Mouse (Mus musculus): ENCODE data around the gene H13. TPM values are rescaled to one million over a fixed set of nuclear protein-coding genes. Genes with fewer than 3 reads are reported as not detected.

H13 gene
- polyA plus RNA-seq (2015; fragmentation: Nextera tagmentation; extraction: Ambion mirVana), result 171 and 181 TPM in 2 replicates

DNA sequence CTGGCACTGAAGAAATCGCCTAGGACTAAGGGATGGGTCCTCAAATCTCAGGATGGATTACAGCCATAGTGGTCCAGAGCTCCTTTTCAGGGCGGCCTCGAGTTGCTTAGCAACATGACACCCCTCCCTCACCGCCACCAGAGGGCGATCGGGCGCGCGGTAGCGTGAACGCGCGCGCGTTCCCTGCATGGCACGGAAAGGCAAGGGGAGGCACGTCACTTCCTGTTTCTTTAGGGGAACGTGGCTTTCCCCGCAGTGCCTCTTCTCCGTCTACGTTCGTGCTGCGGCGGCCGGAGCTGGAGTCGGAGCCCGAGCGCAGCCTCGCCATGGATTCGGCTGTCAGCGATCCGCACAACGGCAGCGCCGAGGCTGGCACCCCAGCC lies at the start of gene H13:
Gene H13, plus strand, starts transcription at position 206 of the 383 bp plus-strand sequence.
- Histone ChIP-seq H3K4me1 (replicated peaks) (peaks cover 36% of the 10 kb centered on the region), H3K4me3 (replicated peaks) (peak within 1 kb of the TSS; percentile 100), H3K9me3 (no peaks in the 10 kb centered on the region), H3K4me2 (replicated peaks) (peak within 1 kb of the TSS; percentile 93), H3K36me3 (peaks cover 18% of the 10 kb centered on the region), H3K27me3 (no peaks in the 10 kb centered on the region), H3K27ac (peak within 1 kb of the TSS; percentile 98), H3K9ac (replicated peaks) (peak within 1 kb of the TSS; percentile 100)
- peak; percentile 88 for ATAC-seq
- under 1% methylated on average over 35 of the region's 35 CpGs for WGBS

DNA sequence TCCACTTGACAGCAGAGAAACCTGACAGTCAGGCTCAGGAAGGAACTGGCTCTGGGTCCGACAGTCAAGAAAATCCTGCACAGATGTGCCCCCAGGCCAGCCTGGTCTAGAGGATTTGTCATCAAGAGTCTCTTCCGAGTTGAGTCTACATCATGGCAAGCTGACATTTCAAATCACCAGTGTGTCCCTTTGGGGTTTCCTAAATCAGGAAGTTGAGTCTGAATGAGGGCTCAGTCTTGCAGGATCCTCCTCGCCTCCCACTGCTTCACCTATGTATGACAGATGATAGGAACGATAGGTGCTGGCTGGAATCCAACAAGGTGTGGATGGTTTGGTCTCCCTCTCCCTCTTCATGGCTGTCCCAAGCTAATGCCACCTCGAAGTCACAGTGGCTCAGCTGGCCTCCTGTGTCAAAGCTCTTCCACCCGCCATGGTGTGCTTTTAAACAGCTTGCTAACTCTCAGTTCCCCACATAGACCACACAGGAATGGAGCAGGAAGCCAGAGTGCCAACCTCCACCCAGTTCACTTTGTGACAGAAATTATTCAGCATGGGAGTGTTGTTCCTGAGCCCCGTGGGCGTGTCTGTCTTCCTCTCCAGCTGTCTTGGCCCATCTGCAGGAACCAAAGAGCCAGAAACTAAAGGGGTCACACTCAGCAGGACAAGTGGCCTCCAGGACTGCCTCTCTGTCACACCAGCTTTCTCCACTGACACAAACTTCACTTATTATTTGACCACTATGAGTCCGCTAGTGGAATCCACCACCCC lies 48.7 kb upstream of the H13 start:
- Histone ChIP-seq H3K4me1 (replicated peaks) (peaks cover 6% of the 10 kb centered on the region), H3K27me3 (peaks cover under 1% of the 10 kb centered on the region; the same call in 1 of the 2 replicates), H3K9me3 (no peaks in the 10 kb centered on the region), H3K9ac (replicated peaks) (no peak overlapping the region), H3K4me3 (replicated peaks) (no peak overlapping the region), H3K36me3 (no peaks in the 10 kb centered on the region), H3K4me2 (replicated peaks) (no peak overlapping the region), H3K27ac (no peak overlapping the region)
- 76% methylated on average over 9 of the region's 9 CpGs for WGBS
- ATAC-seq, result no peak

DNA sequence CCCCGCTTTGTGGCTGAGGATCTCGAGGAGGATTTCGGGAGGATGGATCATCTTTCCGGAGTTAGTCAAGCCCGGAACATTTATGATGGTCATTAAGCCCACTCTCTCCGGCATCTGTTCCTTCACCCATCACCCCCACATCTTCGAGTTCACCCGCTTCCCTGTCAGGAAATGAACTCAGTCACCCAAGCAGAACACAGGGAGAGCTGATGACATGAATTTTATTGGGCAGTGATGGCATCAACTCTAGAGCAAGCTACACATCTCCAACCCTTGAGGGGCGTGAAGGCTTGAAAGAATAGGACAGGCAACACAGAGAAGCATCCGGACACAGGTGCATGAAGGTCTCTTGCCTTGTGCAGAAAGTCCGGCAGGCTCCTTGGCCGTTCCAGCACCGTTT lies 47.1 kb upstream of the H13 start:
- Histone ChIP-seq H3K4me2 (replicated peaks) (no peak overlapping the region), H3K27ac (no peak overlapping the region), H3K36me3 (no peaks in the 10 kb centered on the region), H3K4me1 (replicated peaks) (peaks cover 20% of the 10 kb centered on the region), H3K9me3 (no peaks in the 10 kb centered on the region), H3K9ac (replicated peaks) (no peak overlapping the region), H3K4me3 (replicated peaks) (no peak overlapping the region), H3K27me3 (peaks cover 16% of the 10 kb centered on the region)
- WGBS, result 88% methylated on average over 13 of the region's 13 CpGs
- no peak for ATAC-seq

DNA sequence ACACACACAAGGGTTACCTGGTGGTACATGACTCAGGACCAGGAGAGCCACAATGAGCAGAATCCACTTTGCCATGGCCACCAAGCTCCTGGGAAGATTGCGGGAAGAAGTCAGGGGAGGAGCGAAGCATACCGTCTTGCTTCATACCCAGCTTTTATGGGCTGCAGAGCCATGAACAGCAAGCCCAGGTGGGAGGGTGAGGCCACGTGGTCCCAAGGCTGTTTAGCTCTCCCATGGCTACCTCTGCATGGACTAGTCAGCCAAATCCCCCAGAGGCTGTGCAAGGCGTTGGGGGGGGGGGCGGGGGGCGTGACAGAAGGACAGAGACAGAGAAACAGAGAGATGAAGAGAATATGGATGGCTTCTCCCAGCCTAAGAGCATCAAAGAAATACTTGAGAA lies 46.3 kb upstream of the H13 start, which contains the start of gene Defb25:
Gene Defb25, minus strand, starts transcription at position 101 of the 400 bp plus-strand sequence.
- Histone ChIP-seq H3K4me2 (replicated peaks) (no peak within 1 kb of the TSS), H3K4me1 (replicated peaks) (peaks cover 25% of the 10 kb centered on the region), H3K4me3 (replicated peaks) (no peak within 1 kb of the TSS), H3K9ac (replicated peaks) (no peak within 1 kb of the TSS), H3K36me3 (no peaks in the 10 kb centered on the region), H3K9me3 (no peaks in the 10 kb centered on the region), H3K27ac (no peak within 1 kb of the TSS), H3K27me3 (peaks cover 24% of the 10 kb centered on the region)
- WGBS, result 89% methylated on average over 6 of the region's 7 CpGs
- ATAC-seq, result no peak

DNA sequence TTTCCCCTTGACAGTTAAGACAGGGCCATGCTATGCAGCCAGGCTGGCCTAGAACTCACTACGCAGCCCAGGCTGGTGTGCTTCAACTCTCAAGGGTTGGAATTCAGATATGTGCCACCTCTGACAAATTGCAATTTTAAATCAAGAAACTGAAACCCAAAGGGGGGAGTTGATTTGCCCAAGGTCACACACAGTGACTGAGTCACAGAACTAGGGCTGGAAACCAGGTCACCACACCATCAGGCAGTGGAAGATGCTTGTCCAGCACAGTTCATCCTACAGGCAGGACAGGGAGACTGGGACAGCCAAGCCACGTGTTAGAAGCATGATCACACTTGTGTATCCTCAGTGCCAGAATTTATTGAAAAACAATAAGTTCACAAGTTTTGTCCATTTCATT lies 44.7 kb upstream of the H13 start:
- H3K36me3 ChIP-seq, result no peaks in the 10 kb centered on the region
- H3K9ac ChIP-seq (replicated peaks), result no peak overlapping the region
- 87% methylated on average over 2 of the region's 2 CpGs for WGBS
- no peaks in the 10 kb centered on the region for H3K9me3 ChIP-seq
- no peak overlapping the region for H3K4me2 ChIP-seq (replicated peaks)
- no peak overlapping the region for H3K4me3 ChIP-seq (replicated peaks)
- H3K4me1 ChIP-seq (replicated peaks), result peaks cover 25% of the 10 kb centered on the region
- H3K27ac ChIP-seq, result no peak overlapping the region
- no peak for ATAC-seq
- H3K27me3 ChIP-seq, result peaks cover 39% of the 10 kb centered on the region

DNA sequence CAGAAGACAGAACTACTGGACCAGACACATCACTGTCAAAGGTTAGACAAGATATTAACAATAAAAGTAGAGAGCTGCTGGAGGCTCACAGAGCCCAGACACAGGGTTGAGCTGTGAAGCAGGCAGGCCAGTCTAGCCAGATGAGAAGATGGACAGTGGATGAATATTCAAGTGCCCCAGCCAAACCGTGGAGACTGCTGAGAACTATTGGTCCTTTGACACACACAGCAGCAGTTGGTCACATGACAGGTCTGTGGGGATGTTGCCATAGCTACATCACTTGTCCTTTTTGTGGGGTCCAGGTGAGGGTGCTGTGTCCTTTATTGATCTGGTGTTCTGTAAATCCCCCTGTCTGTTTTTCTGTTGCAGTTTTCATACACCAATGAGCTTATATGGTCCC lies 44.0 kb upstream of the H13 start:
- no peak overlapping the region for H3K4me3 ChIP-seq (replicated peaks)
- no peak overlapping the region for H3K9ac ChIP-seq (replicated peaks)
- 4% methylated on average over 1 of the region's 1 CpGs for WGBS
- no peak overlapping the region for H3K4me2 ChIP-seq (replicated peaks)
- H3K27me3 ChIP-seq, result peaks cover 43% of the 10 kb centered on the region
- H3K9me3 ChIP-seq, result no peaks in the 10 kb centered on the region
- H3K36me3 ChIP-seq, result no peaks in the 10 kb centered on the region
- peaks cover 25% of the 10 kb centered on the region for H3K4me1 ChIP-seq (replicated peaks)
- no peak overlapping the region for H3K27ac ChIP-seq
- ATAC-seq, result peak; percentile 69

DNA sequence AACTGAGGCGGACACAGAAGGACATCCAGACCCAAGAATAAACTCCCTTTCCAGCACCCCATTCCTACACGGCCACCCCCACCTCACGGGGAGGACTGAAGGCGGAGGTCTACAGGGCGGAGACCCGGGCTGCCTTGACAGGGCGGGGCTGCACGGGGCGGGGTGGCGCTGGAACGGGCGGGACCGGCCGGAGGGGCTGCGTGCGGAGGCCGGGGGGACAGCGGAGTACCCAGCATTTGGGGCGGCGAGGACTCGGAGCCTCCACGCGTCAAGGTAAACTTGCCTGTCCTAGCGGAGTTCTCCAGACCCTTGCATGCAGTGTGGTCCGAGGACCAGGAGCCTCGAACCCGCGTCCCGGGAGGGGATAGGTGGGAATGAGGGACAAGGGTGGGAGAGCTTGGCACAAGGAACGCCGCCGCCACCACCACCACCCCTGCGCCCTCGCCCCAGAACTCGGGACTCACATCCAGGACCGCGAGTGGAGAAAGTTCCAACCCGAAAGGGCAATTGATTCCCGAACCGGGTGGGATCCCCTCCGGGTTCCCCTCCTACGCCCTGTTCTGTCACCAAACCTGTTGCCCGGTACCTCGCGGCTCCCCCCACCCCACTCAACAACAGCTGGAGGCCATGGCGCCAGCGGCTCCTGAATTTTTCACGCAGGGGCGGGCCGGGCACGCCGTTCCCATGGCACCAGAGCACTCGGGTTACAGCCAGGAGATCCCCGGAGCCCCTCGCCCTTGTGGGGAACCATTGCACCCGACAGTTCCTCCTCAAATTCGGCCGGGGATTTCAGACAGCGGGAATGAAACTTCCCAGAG lies 42.3 kb upstream of the H13 start, which contains the start of gene Rem1:
Gene Rem1, plus strand, starts transcription at position 178 of the 818 bp plus-strand sequence.
- H3K4me1 ChIP-seq (replicated peaks), result peaks cover 25% of the 10 kb centered on the region
- H3K27ac ChIP-seq, result no peak within 1 kb of the TSS
- H3K4me2 ChIP-seq (replicated peaks), result peak within 1 kb of the TSS; percentile 52
- H3K4me3 ChIP-seq (replicated peaks), result peak within 1 kb of the TSS; percentile 28
- peaks cover 43% of the 10 kb centered on the region for H3K27me3 ChIP-seq
- peak; percentile 22; the same call in 1 of the 2 replicates for ATAC-seq
- H3K9me3 ChIP-seq, result no peaks in the 10 kb centered on the region
- 2% methylated on average over 59 of the region's 59 CpGs for WGBS
- no peaks in the 10 kb centered on the region for H3K36me3 ChIP-seq
- peak within 1 kb of the TSS; percentile 46; the same call in 1 of the 2 replicates for H3K9ac ChIP-seq (replicated peaks)

DNA sequence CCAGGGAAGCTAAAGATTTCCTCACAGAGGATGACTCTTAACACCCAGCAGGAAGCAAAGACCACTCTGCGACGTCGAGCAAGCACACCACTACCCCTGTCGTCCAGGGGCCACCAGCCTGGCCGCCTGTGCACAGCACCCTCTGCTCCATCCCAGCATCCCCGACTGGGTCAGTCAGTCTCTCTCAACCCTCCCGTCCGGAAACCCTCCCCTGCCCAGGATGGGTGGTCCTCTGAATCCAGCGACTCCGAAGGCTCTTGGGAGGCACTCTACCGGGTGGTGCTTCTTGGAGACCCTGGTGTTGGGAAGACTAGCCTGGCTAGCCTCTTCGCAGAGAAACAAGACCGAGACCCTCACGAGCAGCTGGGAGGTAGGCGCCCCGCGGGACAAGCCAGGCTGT lies 41.2 kb upstream of the H13 start:
- WGBS, result 42% methylated on average over 17 of the region's 17 CpGs
- no peak for ATAC-seq
- Histone ChIP-seq H3K27me3 (peaks cover 43% of the 10 kb centered on the region), H3K4me1 (replicated peaks) (peaks cover 25% of the 10 kb centered on the region), H3K9me3 (no peaks in the 10 kb centered on the region), H3K9ac (replicated peaks) (no peak overlapping the region), H3K4me3 (replicated peaks) (no peak overlapping the region), H3K36me3 (no peaks in the 10 kb centered on the region), H3K27ac (no peak overlapping the region), H3K4me2 (replicated peaks) (no peak overlapping the region)

DNA sequence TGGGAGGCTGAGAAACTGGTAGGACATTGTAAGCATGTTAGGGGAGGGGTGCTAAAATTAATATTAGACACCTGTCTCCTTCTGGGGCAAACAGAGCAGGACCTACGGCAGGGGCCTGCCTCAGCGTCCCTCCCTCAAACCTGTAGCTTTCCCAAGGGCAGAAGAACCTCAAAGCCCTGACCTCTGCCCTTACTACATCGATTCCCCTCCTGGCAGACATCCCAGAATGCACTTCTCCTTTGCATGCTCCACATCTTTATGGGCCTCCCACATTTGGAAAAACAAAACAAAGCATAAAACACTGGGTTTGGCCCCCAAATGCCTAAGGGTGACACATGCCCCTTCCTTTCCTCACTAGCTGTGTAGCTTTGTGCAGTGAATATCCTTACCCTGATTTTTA lies 40.0 kb upstream of the H13 start:
- no peaks in the 10 kb centered on the region for H3K9me3 ChIP-seq
- H3K27me3 ChIP-seq, result peaks cover 43% of the 10 kb centered on the region
- no peaks in the 10 kb centered on the region for H3K36me3 ChIP-seq
- no peak overlapping the region for H3K9ac ChIP-seq (replicated peaks)
- no peak overlapping the region for H3K4me2 ChIP-seq (replicated peaks)
- H3K4me3 ChIP-seq (replicated peaks), result no peak overlapping the region
- H3K27ac ChIP-seq, result no peak overlapping the region
- ATAC-seq, result no peak
- WGBS, result 66% methylated on average over 3 of the region's 3 CpGs
- H3K4me1 ChIP-seq (replicated peaks), result peaks cover 30% of the 10 kb centered on the region

DNA sequence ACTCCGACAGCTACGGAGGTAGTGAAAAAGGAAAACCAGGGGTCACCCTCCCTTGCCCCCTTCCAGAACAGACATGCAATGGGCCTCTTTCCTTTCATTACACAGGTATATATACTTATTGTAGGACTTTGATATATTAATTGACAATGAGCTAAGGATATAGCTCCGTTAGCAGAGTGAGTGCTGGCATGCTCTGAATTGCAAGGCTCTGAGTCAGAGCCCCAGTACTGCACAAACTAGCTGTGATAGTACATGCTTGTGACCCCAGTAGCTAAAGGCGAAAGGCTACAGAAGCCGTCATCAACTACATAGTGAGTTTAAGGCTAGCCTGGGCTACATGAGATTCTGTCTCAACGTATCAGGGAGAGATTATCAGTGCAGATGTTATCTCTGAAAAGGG lies 39.4 kb upstream of the H13 start:
- no peak overlapping the region for H3K4me3 ChIP-seq (replicated peaks)

DNA sequence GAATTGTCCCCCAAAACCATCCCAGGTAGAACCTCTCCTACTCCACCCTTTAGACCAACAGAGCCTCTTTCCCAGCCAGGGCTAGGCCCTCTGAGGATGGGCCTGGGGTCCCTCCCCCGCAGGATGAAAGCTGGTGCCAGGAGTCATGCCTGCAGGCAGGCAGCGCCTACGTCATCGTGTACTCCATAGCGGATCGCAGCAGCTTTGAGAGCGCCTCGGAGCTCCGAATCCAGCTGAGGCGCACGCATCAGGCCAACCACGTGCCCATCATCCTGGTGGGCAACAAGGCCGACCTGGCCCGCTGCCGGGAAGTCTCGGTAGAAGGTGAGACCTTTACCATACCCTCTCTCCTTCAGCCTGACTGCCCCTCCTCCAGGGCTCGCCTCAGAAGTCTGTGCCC lies 35.9 kb upstream of the H13 start:
- H3K4me2 ChIP-seq (replicated peaks), result peak overlapping the region; percentile 19
- ATAC-seq, result no peak
- no peak overlapping the region for H3K27ac ChIP-seq
- H3K9me3 ChIP-seq, result no peaks in the 10 kb centered on the region
- H3K4me3 ChIP-seq (replicated peaks), result no peak overlapping the region
- no peak overlapping the region; the same call in 1 of the 2 replicates for H3K9ac ChIP-seq (replicated peaks)
- H3K36me3 ChIP-seq, result no peaks in the 10 kb centered on the region
- H3K4me1 ChIP-seq (replicated peaks), result peaks cover 5% of the 10 kb centered on the region
- H3K27me3 ChIP-seq, result peaks cover 15% of the 10 kb centered on the region
- 43% methylated on average over 17 of the region's 17 CpGs for WGBS

More for the DNA sequence above, 39.4 kb upstream of the H13 start:
- H3K9ac ChIP-seq (replicated peaks), result no peak overlapping the region
- WGBS, result 90% methylated on average over 6 of the region's 6 CpGs
- no peaks in the 10 kb centered on the region for H3K36me3 ChIP-seq
- H3K9me3 ChIP-seq, result no peaks in the 10 kb centered on the region
- no peak overlapping the region for H3K27ac ChIP-seq
- H3K27me3 ChIP-seq, result peaks cover 43% of the 10 kb centered on the region
- no peak overlapping the region for H3K4me2 ChIP-seq (replicated peaks)
- H3K4me1 ChIP-seq (replicated peaks), result peaks cover 30% of the 10 kb centered on the region
- ATAC-seq, result no peak

DNA sequence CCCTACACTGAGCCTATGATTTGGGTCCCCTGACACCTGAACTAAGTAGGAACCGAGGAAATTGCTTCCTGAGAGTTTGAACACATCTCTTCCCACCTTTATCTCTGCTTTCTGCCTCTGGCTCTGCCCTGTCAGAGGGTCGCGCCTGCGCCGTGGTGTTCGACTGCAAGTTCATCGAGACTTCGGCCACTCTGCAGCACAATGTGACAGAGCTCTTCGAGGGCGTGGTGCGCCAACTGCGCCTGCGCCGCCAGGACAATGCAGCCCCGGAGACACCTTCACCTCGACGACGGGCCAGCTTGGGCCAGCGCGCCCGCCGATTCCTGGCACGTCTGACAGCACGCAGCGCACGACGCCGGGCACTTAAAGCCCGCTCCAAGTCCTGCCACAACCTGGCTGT lies 35.0 kb upstream of the H13 start:
- no peak for ATAC-seq
- Histone ChIP-seq H3K36me3 (no peaks in the 10 kb centered on the region), H3K4me2 (replicated peaks) (no peak overlapping the region), H3K9ac (replicated peaks) (no peak overlapping the region), H3K27me3 (0 out of 2 replicates have a peak, but pooled peaks cover 6% of the 10 kb centered on the region), H3K9me3 (no peaks in the 10 kb centered on the region), H3K4me1 (replicated peaks) (peaks cover 9% of the 10 kb centered on the region), H3K4me3 (replicated peaks) (no peak overlapping the region), H3K27ac (no peak overlapping the region)
- 76% methylated on average over 29 of the region's 29 CpGs for WGBS
